14 mouse cellular contexts compared by ENCODE assay signal in genomic region chr2:166105911-166106310, GRCm38 (mm10). TPM values are rescaled to one million over a fixed set of nuclear protein-coding genes. Genes with fewer than 3 reads are reported as not detected.
DNase-seq lines count a peak whose midpoint lies in the region; ATAC-seq and TF ChIP-seq lines count a peak whose summit lies in the region.
"Had no signal": no experiment of that assay in that cellular context is flagged by ENCODE, and none has a peak within 500 bp of the region (broad histone marks: within the 10 kb centered on the region; RNA-seq: fewer than 3 reads in every experiment).

No protein-coding gene starts in this region.

- H3K9ac ChIP-seq in heart, postnatal 0 days (replicated peaks; ENCODE audit: low read depth, low read length), result no peak overlapping the region; the same call in 1 of the 2 replicates
- no peak overlapping the region for H3K9ac ChIP-seq in lung, embryonic 15.5 days
- no peak overlapping the region for H3K9ac ChIP-seq in intestine, embryonic 15.5 days
- no peak overlapping the region for H3K9ac ChIP-seq in stomach, postnatal 0 days (ENCODE audit: low read length)
- H3K9ac ChIP-seq: embryonic facial prominence, embryonic 12.5 days; forebrain, embryonic 13.5 days; liver, postnatal 0 days had no signal

- H3K27me3 ChIP-seq in heart, postnatal 0 days (ENCODE audit: control insufficient read depth, insufficient read depth, low read length), result no peaks in the 10 kb centered on the region
- H3K27me3 ChIP-seq in lung, embryonic 15.5 days, result peaks cover 6% of the 10 kb centered on the region; the same call in 1 of the 2 replicates
- H3K27me3 ChIP-seq in intestine, embryonic 15.5 days (replicated peaks), result no peaks in the 10 kb centered on the region
- no peaks in the 10 kb centered on the region for H3K27me3 ChIP-seq in stomach, postnatal 0 days (ENCODE audit: control insufficient read depth, insufficient read depth, low read length)
- H3K27me3 ChIP-seq: embryonic facial prominence, embryonic 12.5 days; forebrain, embryonic 13.5 days had no signal

- peak; percentile 61 for DNase-seq in heart, postnatal 0 days (ENCODE audit: low spot score)
- DNase-seq in heart, adult 18-20 months, result no peak
- DNase-seq in lung, postnatal 36 days, result no peak
- no peak for DNase-seq in stomach, postnatal 0 days (ENCODE audit: low spot score)
- DNase-seq: adrenal gland, postnatal 14 days; cerebellum, postnatal 14 days; kidney, adult 9 months; liver, postnatal 0 days had no signal

- no peak overlapping the region for H3K4me2 ChIP-seq in heart, postnatal 0 days (ENCODE audit: low read depth, low read length)
- no peak overlapping the region for H3K4me2 ChIP-seq in lung, embryonic 15.5 days
- H3K4me2 ChIP-seq in intestine, embryonic 15.5 days (replicated peaks), result no peak overlapping the region
- H3K4me2 ChIP-seq in stomach, postnatal 0 days (replicated peaks; ENCODE audit: low read depth), result no peak overlapping the region
- H3K4me2 ChIP-seq: embryonic facial prominence, embryonic 12.5 days; forebrain, embryonic 13.5 days had no signal

- peak overlapping the region; percentile 74 for H3K27ac ChIP-seq in heart, postnatal 0 days (ENCODE audit: low read depth)
- H3K27ac ChIP-seq in lung, embryonic 15.5 days, result peak overlapping the region; percentile 10; the same call in 1 of the 2 replicates
- peak overlapping the region; percentile 72 for H3K27ac ChIP-seq in intestine, embryonic 15.5 days
- H3K27ac ChIP-seq in stomach, postnatal 0 days (replicated peaks), result peak overlapping the region; percentile 40; the same call in 1 of the 2 replicates
- H3K27ac ChIP-seq: embryonic facial prominence, embryonic 12.5 days; forebrain, embryonic 13.5 days had no signal

- WGBS in heart, postnatal 0 days, result 37% methylated on average over 9 of the region's 9 CpGs
- WGBS in lung, embryonic 15.5 days, result 68% methylated on average over 9 of the region's 9 CpGs
- WGBS in intestine, embryonic 15.5 days, result 53% methylated on average over 9 of the region's 9 CpGs
- 63% methylated on average over 9 of the region's 9 CpGs for WGBS in stomach, postnatal 0 days

- peak; percentile 31 for ATAC-seq in heart, postnatal 0 days (ENCODE audit: insufficient read depth, low read depth)
- no peak for ATAC-seq in lung, embryonic 15.5 days (ENCODE audit: borderline replicate concordance, extremely low read depth, low FRiP score, low TSS enrichment)
- 0 out of 2 replicates have a peak, but pooled peaks have one; percentile 19 for ATAC-seq in intestine, embryonic 15.5 days
- ATAC-seq in stomach, postnatal 0 days (ENCODE audit: low FRiP score, low TSS enrichment), result no peak
- ATAC-seq in megakaryocyte-erythroid progenitor cell, adult 5-6 weeks (replicated peaks; ENCODE audit: low FRiP score, low TSS enrichment, poor library complexity, severe bottlenecking), result no peak
- ATAC-seq: forebrain, embryonic 13.5 days; liver, postnatal 0 days had no signal

- H3K4me3 ChIP-seq in heart, postnatal 0 days (ENCODE audit: low read depth, low read length), result no peak overlapping the region
- no peak overlapping the region for H3K4me3 ChIP-seq in lung, embryonic 15.5 days
- H3K4me3 ChIP-seq in intestine, embryonic 15.5 days (replicated peaks), result no peak overlapping the region
- H3K4me3 ChIP-seq in stomach, postnatal 0 days (ENCODE audit: low read depth, low read length), result no peak overlapping the region
- H3K4me3 ChIP-seq: embryonic facial prominence, embryonic 12.5 days; forebrain, embryonic 13.5 days; megakaryocyte, embryonic 14.5 days had no signal

- no peak for TF ChIP-seq CTCF in heart, postnatal 0 days (IDR thresholded peaks at IDR 0.05; ENCODE audit: low read depth)
- no peak for TF ChIP-seq CTCF in stomach, postnatal 0 days (IDR thresholded peaks at IDR 0.05; ENCODE audit: low read depth)

- peaks cover 6% of the 10 kb centered on the region; the same call in 1 of the 2 replicates for H3K36me3 ChIP-seq in heart, postnatal 0 days (replicated peaks; ENCODE audit: control insufficient read depth, insufficient read depth, low read length)
- no peaks in the 10 kb centered on the region for H3K36me3 ChIP-seq in lung, embryonic 15.5 days
- no peaks in the 10 kb centered on the region for H3K36me3 ChIP-seq in intestine, embryonic 15.5 days
- no peaks in the 10 kb centered on the region for H3K36me3 ChIP-seq in stomach, postnatal 0 days (ENCODE audit: control insufficient read depth, insufficient read depth, low read length)

- TF ChIP-seq EP300 in heart, postnatal 0 days (IDR thresholded peaks at IDR 0.05; ENCODE audit: low read depth), result no peak
- no peak for TF ChIP-seq EP300 in stomach, postnatal 0 days (optimal IDR thresholded peaks at IDR 0.05)

- H3K9me3 ChIP-seq in heart, postnatal 0 days (replicated peaks; ENCODE audit: control insufficient read depth, low read length), result no peaks in the 10 kb centered on the region
- H3K9me3 ChIP-seq in lung, embryonic 15.5 days, result no peaks in the 10 kb centered on the region
- H3K9me3 ChIP-seq in intestine, embryonic 15.5 days, result no peaks in the 10 kb centered on the region
- H3K9me3 ChIP-seq in stomach, postnatal 0 days (ENCODE audit: control insufficient read depth, low read length), result no peaks in the 10 kb centered on the region
- H3K9me3 ChIP-seq: embryonic facial prominence, embryonic 12.5 days; forebrain, embryonic 13.5 days; megakaryocyte, embryonic 14.5 days had no signal

- H3K4me1 ChIP-seq in heart, postnatal 0 days (ENCODE audit: control insufficient read depth, insufficient read depth), result 0 out of 2 replicates have a peak, but pooled peaks cover 8% of the 10 kb centered on the region
- H3K4me1 ChIP-seq in lung, embryonic 15.5 days, result peaks cover 3% of the 10 kb centered on the region; the same call in 1 of the 2 replicates
- H3K4me1 ChIP-seq in intestine, embryonic 15.5 days (replicated peaks), result peaks cover 12% of the 10 kb centered on the region
- no peaks in the 10 kb centered on the region for H3K4me1 ChIP-seq in stomach, postnatal 0 days (replicated peaks; ENCODE audit: control insufficient read depth, insufficient read depth)
- H3K4me1 ChIP-seq: megakaryocyte, embryonic 14.5 days had no signal

RNA-seq across cellular contexts. Expression of gene Sulf2, which starts 49.6 kb away (rescaled TPM):
- total RNA-seq in heart, postnatal 0 days (2014; rRNA removed; ENCODE audit: low replicate concordance), result 86.5 and 94.0 TPM in 2 replicates
- polyA plus RNA-seq in heart, postnatal 0 days (2015; fragmentation: Nextera tagmentation; extraction: Ambion mirVana), result 51.9 and 54.8 TPM in 2 replicates
- 10 to 100 TPM; 39.7 to 40.6 TPM for total RNA-seq in heart, adult 18-20 months (2021)
- polyA plus RNA-seq in lung, embryonic 15.5 days (2015; fragmentation: Nextera tagmentation; extraction: Ambion mirVana), result 40.2 and 46.6 TPM in 2 replicates
- 100 and 106 TPM in 2 replicates for polyA plus RNA-seq in intestine, embryonic 15.5 days (2015; fragmentation: Nextera tagmentation; extraction: Ambion mirVana)
- polyA plus RNA-seq in stomach, postnatal 0 days (2015; fragmentation: Nextera tagmentation; extraction: Ambion mirVana), result 44.2 and 49.1 TPM in 2 replicates
- 0.25 TPM in 1 of 2 replicates, not detected in the other for total RNA-seq in megakaryocyte-erythroid progenitor cell, adult 5-6 weeks (2014; fragmentation: Nextera tagmentation)
- total RNA-seq in megakaryocyte-erythroid progenitor cell, adult 5-6 weeks (2017), result 0.42 and 2.3 TPM in 2 replicates

Comparison
In these comparisons a context has a peak if more than half of its experiments do, and no peak if none do; other contexts are left out.
1. ATAC-seq: peak in heart, postnatal 0 days (single experiment) and intestine, embryonic 15.5 days (single experiment); none in lung, embryonic 15.5 days (single experiment), stomach, postnatal 0 days (single experiment) and megakaryocyte-erythroid progenitor cell, adult 5-6 weeks (single experiment).
2. H3K27ac ChIP-seq: peak in every context shown above with its lines; median percentile 74 in heart, postnatal 0 days; 72 in intestine, embryonic 15.5 days; 40 in stomach, postnatal 0 days; 10 in lung, embryonic 15.5 days.